ENCODE assay signal across 24 mouse cellular contexts in the genomic region with DNA sequence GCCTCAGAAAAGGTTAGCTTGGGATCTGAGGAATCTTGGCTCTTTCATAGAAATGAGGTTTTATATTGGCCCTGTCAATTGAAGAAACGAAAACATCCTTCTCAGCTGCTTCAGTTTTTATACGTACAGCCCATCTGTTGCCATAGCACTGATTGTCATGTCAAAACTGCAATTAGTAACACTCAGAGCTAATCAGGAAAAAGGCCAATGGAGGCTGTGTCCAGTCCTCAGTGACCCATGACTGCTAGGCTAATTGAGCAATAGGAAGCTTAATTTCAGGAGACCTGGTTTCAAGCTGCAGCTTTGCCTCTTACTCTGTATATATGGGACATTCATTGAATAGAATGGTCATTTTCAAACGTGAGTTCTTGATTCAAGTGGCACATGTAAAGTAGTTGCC. TPM values are rescaled to one million over a fixed set of nuclear protein-coding genes. Genes with fewer than 3 reads are reported as not detected.
DNase-seq lines count a peak whose midpoint lies in the region; ATAC-seq and TF ChIP-seq lines count a peak whose summit lies in the region.
"Had no signal": no experiment of that assay in that cellular context is flagged by ENCODE, and none has a peak within 500 bp of the region (broad histone marks: within the 10 kb centered on the region; RNA-seq: fewer than 3 reads in every experiment).

No protein-coding gene starts in this region.

- H3K4me1 ChIP-seq in embryonic facial prominence, embryonic 14.5 days (ENCODE audit: control insufficient read depth, insufficient read depth, low read length) = peaks cover 7% of the 10 kb centered on the region; the same call in 1 of the 2 replicates
- H3K4me1 ChIP-seq in embryonic facial prominence, embryonic 10.5 days = peaks cover 13% of the 10 kb centered on the region
- H3K4me1 ChIP-seq in embryonic fibroblast, embryonic 13.5 days (ENCODE audit: control insufficient read depth, insufficient read depth, low read length) = no peaks in the 10 kb centered on the region; the same call in 1 of the 2 replicates

- no peaks in the 10 kb centered on the region for H3K36me3 ChIP-seq in embryonic facial prominence, embryonic 14.5 days (ENCODE audit: control insufficient read depth, insufficient read depth, low read length)
- no peaks in the 10 kb centered on the region for H3K36me3 ChIP-seq in embryonic facial prominence, embryonic 10.5 days (replicated peaks)
- H3K36me3 ChIP-seq: embryonic facial prominence, embryonic 13.5 days; forebrain, embryonic 10.5 days; forebrain, embryonic 12.5 days; forebrain, embryonic 15.5 days; G1E had no signal

- H3K9ac ChIP-seq in embryonic facial prominence, embryonic 14.5 days (ENCODE audit: low read depth, low read length) = no peak overlapping the region
- H3K9ac ChIP-seq: embryonic facial prominence, embryonic 13.5 days; forebrain, embryonic 12.5 days; forebrain, embryonic 15.5 days had no signal

- H3K27me3 ChIP-seq in embryonic facial prominence, embryonic 14.5 days (replicated peaks; ENCODE audit: control insufficient read depth, insufficient read depth, low read length) = no peaks in the 10 kb centered on the region
- no peaks in the 10 kb centered on the region for H3K27me3 ChIP-seq in embryonic facial prominence, embryonic 10.5 days (replicated peaks; ENCODE audit: low read depth, poor library complexity, severe bottlenecking)
- H3K27me3 ChIP-seq: CH12.LX; embryonic facial prominence, embryonic 13.5 days; forebrain, embryonic 12.5 days; forebrain, embryonic 15.5 days had no signal

- H3K4me3 ChIP-seq in embryonic facial prominence, embryonic 14.5 days (ENCODE audit: low read depth, low read length) = no peak overlapping the region
- H3K4me3 ChIP-seq in embryonic facial prominence, embryonic 10.5 days = no peak overlapping the region
- H3K4me3 ChIP-seq in embryonic fibroblast, embryonic 13.5 days (ENCODE audit: insufficient read depth, low read length) = no peak overlapping the region
- H3K4me3 ChIP-seq: embryonic facial prominence, embryonic 13.5 days; erythroblast, embryonic 14.5 days; forebrain, embryonic 10.5 days; forebrain, embryonic 12.5 days; forebrain, embryonic 15.5 days had no signal

- no peak for TF ChIP-seq CTCF in embryonic fibroblast, embryonic 13.5 days (IDR thresholded peaks at IDR 0.05; ENCODE audit: borderline replicate concordance, insufficient read depth, low read length)

- peak; percentile 29 for DNase-seq in embryonic facial prominence, embryonic 14.5 days (ENCODE audit: low spot score)
- no peak for DNase-seq in embryonic facial prominence, embryonic 10.5 days (ENCODE audit: low spot score)
- peak; percentile 68 for DNase-seq in Muller cell, postnatal 12 days (ENCODE audit: inconsistent ontology term)
- DNase-seq in retina, postnatal 1 day = peak; percentile 88
- no peak for DNase-seq in cerebellum, adult 9-11 months
- DNase-seq in heart, adult 11 months = no peak
- DNase-seq: adrenal gland, adult 2 months; adrenal gland, postnatal 10 days; adrenal gland, postnatal 25 days; B cell, adult 2 months; cerebellum, adult 11-12 months; cerebellum, adult 2 months; cerebellum, adult 9-10 months; cerebellum, postnatal 14 days; cerebellum, postnatal 36 days had no signal

- H3K9me3 ChIP-seq in embryonic facial prominence, embryonic 14.5 days (ENCODE audit: control insufficient read depth, low read length) = no peaks in the 10 kb centered on the region
- no peaks in the 10 kb centered on the region for H3K9me3 ChIP-seq in embryonic facial prominence, embryonic 10.5 days
- H3K9me3 ChIP-seq: embryonic facial prominence, embryonic 13.5 days; forebrain, embryonic 10.5 days; forebrain, embryonic 12.5 days; forebrain, embryonic 15.5 days; G1E had no signal

- ATAC-seq in embryonic facial prominence, embryonic 14.5 days (ENCODE audit: low read depth) = no peak
- ATAC-seq: CD4-positive, CD25-positive, alpha-beta regulatory T cell, adult 4 months; forebrain, embryonic 15.5 days had no signal

- 50% methylated on average over 3 of the region's 3 CpGs for WGBS in embryonic facial prominence, embryonic 14.5 days
- WGBS in embryonic facial prominence, embryonic 10.5 days = 65% methylated on average over 3 of the region's 3 CpGs

- no peak for TF ChIP-seq POLR2A in embryonic fibroblast, embryonic 13.5 days (IDR thresholded peaks at IDR 0.05; ENCODE audit: low read depth, low read length)

- no peak overlapping the region for H3K27ac ChIP-seq in embryonic facial prominence, embryonic 14.5 days (replicated peaks; ENCODE audit: low read depth, low read length)
- no peak overlapping the region for H3K27ac ChIP-seq in embryonic facial prominence, embryonic 10.5 days (replicated peaks)
- peak overlapping the region; percentile 16; the same call in 1 of the 2 replicates for H3K27ac ChIP-seq in embryonic fibroblast, embryonic 13.5 days (ENCODE audit: insufficient read depth, low read length)
- H3K27ac ChIP-seq: embryonic facial prominence, embryonic 13.5 days; forebrain, embryonic 10.5 days; forebrain, embryonic 12.5 days; forebrain, embryonic 15.5 days had no signal

- no peak overlapping the region for H3K4me2 ChIP-seq in embryonic facial prominence, embryonic 14.5 days (ENCODE audit: low read depth, low read length)
- H3K4me2 ChIP-seq: embryonic facial prominence, embryonic 13.5 days; forebrain, embryonic 12.5 days; forebrain, embryonic 15.5 days had no signal

RNA-seq across cellular contexts. Expression of gene Cstf2t, which starts 4.4 kb away (rescaled TPM):
- 33.2 and 39.8 TPM in 2 replicates for polyA plus RNA-seq in embryonic facial prominence, embryonic 14.5 days (2014; fragmentation: Nextera tagmentation; extraction: Ambion mirVana)
- polyA plus RNA-seq in embryonic facial prominence, embryonic 10.5 days (2016; fragmentation: Nextera tagmentation; extraction: Ambion mirVana) = 56.2 and 57.5 TPM in 2 replicates
- 27.5 and 28.4 TPM in 2 replicates for polyA plus RNA-seq in embryonic fibroblast, embryonic 13.5 days (2011; ENCODE audit: insufficient read length, low read depth, missing spikeins)

Comparison
In these comparisons a context has a peak if more than half of its experiments do, and no peak if none do; other contexts are left out.
1. DNase-seq: peak in embryonic facial prominence, embryonic 14.5 days (single experiment), Muller cell, postnatal 12 days (single experiment) and retina, postnatal 1 day (single experiment); none in embryonic facial prominence, embryonic 10.5 days (single experiment), cerebellum, adult 9-11 months (single experiment) and heart, adult 11 months (single experiment).